Comparison of ENCODE assay signal across 8 mouse cellular contexts in genomic region chr7:75141919-75142700, GRCm38 (mm10).
DNase-seq lines count a peak whose midpoint lies in the region; ATAC-seq and TF ChIP-seq lines count a peak whose summit lies in the region.

No protein-coding gene starts in this region.

- ATAC-seq in liver, embryonic 15.5 days (ENCODE audit: insufficient read depth) = no peak
- ATAC-seq in stomach, embryonic 14.5 days (ENCODE audit: insufficient number of reproducible peaks, insufficient read depth, low FRiP score, low read depth) = no peak; the same call in 1 of the 2 replicates

- no peaks in the 10 kb centered on the region for H3K9me3 ChIP-seq in hindbrain, embryonic 10.5 days
- no peaks in the 10 kb centered on the region for H3K9me3 ChIP-seq in liver, embryonic 15.5 days (replicated peaks)
- no peaks in the 10 kb centered on the region for H3K9me3 ChIP-seq in stomach, embryonic 14.5 days (ENCODE audit: control insufficient read depth, low read depth, low read length)

- TF ChIP-seq CTCF in gastrocnemius, adult 2 months (IDR thresholded peaks at IDR 0.05) = no peak

- intact Hi-C loops in gastrocnemius, adult 2 months (cut with DNase I) = no loop called here

- no peaks in the 10 kb centered on the region for H3K36me3 ChIP-seq in hindbrain, embryonic 10.5 days
- no peaks in the 10 kb centered on the region for H3K36me3 ChIP-seq in liver, embryonic 15.5 days (replicated peaks)
- no peaks in the 10 kb centered on the region for H3K36me3 ChIP-seq in stomach, embryonic 14.5 days (ENCODE audit: control insufficient read depth, insufficient read depth, low read length)

- H3K4me1 ChIP-seq in hindbrain, embryonic 10.5 days (replicated peaks) = peaks cover 15% of the 10 kb centered on the region
- no peaks in the 10 kb centered on the region for H3K4me1 ChIP-seq in liver, embryonic 15.5 days (replicated peaks)
- H3K4me1 ChIP-seq in stomach, embryonic 14.5 days (ENCODE audit: control insufficient read depth, insufficient read depth, low read length) = peaks cover 7% of the 10 kb centered on the region; the same call in 1 of the 2 replicates

- H3K4me3 ChIP-seq in gastrocnemius, adult 2 months = peak overlapping the region; percentile 58
- peak overlapping the region; percentile 44 for H3K4me3 ChIP-seq in hindbrain, embryonic 10.5 days
- no peak overlapping the region for H3K4me3 ChIP-seq in liver, embryonic 15.5 days (replicated peaks)
- H3K4me3 ChIP-seq in stomach, embryonic 14.5 days (ENCODE audit: low read depth, low read length) = peak overlapping the region; percentile 16

- H3K27ac ChIP-seq in gastrocnemius, adult 2 months = peak overlapping the region; percentile 70
- H3K27ac ChIP-seq in hindbrain, embryonic 10.5 days = peak overlapping the region; percentile 69
- no peak overlapping the region for H3K27ac ChIP-seq in liver, embryonic 15.5 days (replicated peaks)
- no peak overlapping the region; the same call in 1 of the 2 replicates for H3K27ac ChIP-seq in stomach, embryonic 14.5 days (ENCODE audit: low read length)

- H3K9ac ChIP-seq in liver, embryonic 15.5 days = no peak overlapping the region
- H3K9ac ChIP-seq in stomach, embryonic 14.5 days (replicated peaks; ENCODE audit: low read depth, low read length) = no peak overlapping the region; the same call in 1 of the 2 replicates

- 7% methylated on average over 17 of the region's 17 CpGs for WGBS in hindbrain, embryonic 10.5 days
- WGBS in liver, embryonic 15.5 days (ENCODE audit: insufficient replicate concordance) = 5% methylated on average over 17 of the region's 17 CpGs
- WGBS in stomach, embryonic 14.5 days = 8% methylated on average over 17 of the region's 17 CpGs

- DNase-seq in gastrocnemius, adult 2 months = peak; percentile 47
- no peak for DNase-seq in gastrocnemius, adult 8-10 months (ENCODE audit: low spot score in 2 of 2)
- DNase-seq in right cerebral cortex, postnatal 10 days (ENCODE audit: low spot score in 2 of 2) = peak; percentile 43 to 45
- DNase-seq in right cerebral cortex, postnatal 4 days = no peak
- DNase-seq in hindbrain, embryonic 10.5 days (ENCODE audit: low spot score) = peak; percentile 42
- DNase-seq in spleen, postnatal 10 days (ENCODE audit: low spot score in 2 of 2) = no peak

- H3K4me2 ChIP-seq in liver, embryonic 15.5 days = peak overlapping the region; percentile 23; the same call in 1 of the 2 replicates
- peak overlapping the region; percentile 53 for H3K4me2 ChIP-seq in stomach, embryonic 14.5 days (replicated peaks; ENCODE audit: low read depth, low read length)

- peaks cover 8% of the 10 kb centered on the region; the same call in 1 of the 2 replicates for H3K27me3 ChIP-seq in hindbrain, embryonic 10.5 days (ENCODE audit: insufficient read depth, poor library complexity, severe bottlenecking)
- peaks cover 9% of the 10 kb centered on the region; the same call in 1 of the 2 replicates for H3K27me3 ChIP-seq in liver, embryonic 15.5 days
- H3K27me3 ChIP-seq in stomach, embryonic 14.5 days (ENCODE audit: control insufficient read depth, insufficient read depth, low read length) = no peaks in the 10 kb centered on the region

Comparison
In these comparisons a context has a peak if more than half of its experiments do, and no peak if none do; other contexts are left out.
1. DNase-seq: peak in gastrocnemius, adult 2 months (single experiment), right cerebral cortex, postnatal 10 days (2 of 2) and hindbrain, embryonic 10.5 days (single experiment); none in gastrocnemius, adult 8-10 months (0 of 2), right cerebral cortex, postnatal 4 days (single experiment) and spleen, postnatal 10 days (0 of 2).
2. H3K27ac ChIP-seq: peak in gastrocnemius, adult 2 months (single experiment) and hindbrain, embryonic 10.5 days (single experiment); none in liver, embryonic 15.5 days (single experiment) and stomach, embryonic 14.5 days (single experiment).